Mouse (Mus musculus) embryonic fibroblast, embryonic 13.5 days (primary cell): ENCODE measurements around the gene Ankrd39.

Source experiments
- CTCF ChIP-seq: IDR thresholded peaks from 2 replicates; pipeline ENCODE4 v1.5.1; 2011; ENCODE audit warnings: mild to moderate bottlenecking, control low read depth, low read length, moderate library complexity, borderline replicate concordance; ENCODE audit not compliant: insufficient read depth
- POLR2A ChIP-seq: IDR thresholded peaks from 2 replicates; pipeline ENCODE4 v1.6.1; 2011; ENCODE audit warnings: low read depth, mild to moderate bottlenecking, control low read depth, low read length, moderate library complexity

- no peak for TF ChIP-seq POLR2A
- no peak for TF ChIP-seq CTCF
Measured at GRCm38 (mm10) chr1:36493299-36493698, 53.9 kb downstream of the Ankrd39 start.
